Mouse (Mus musculus): ENCODE measurements around the gene Pgbd5. TPM values are rescaled to one million over a fixed set of nuclear protein-coding genes. Genes with fewer than 3 reads are reported as not detected.

Pgbd5 gene
- polyA plus RNA-seq, 1 experiment from 2014 or later = 1.9 TPM

DNA sequence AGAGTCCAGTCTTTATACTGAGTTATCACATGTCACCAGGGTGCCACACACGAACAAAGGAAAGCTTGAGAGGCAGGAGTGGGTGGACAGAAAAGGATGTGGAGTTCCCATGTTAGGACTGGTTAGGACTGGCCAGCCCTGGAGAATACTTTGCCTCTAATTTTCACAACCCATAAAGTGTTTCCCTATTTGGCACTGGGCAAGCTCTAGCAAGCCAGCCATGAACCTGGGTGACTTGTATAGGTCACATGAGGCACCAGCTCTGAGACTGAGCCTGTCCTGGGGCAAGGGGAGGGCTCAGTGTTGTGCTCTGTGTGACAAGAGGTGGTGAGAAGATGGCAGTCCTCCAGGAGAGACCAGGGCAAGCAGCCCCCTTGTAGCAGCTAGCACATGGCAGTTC is 91.4 kb downstream of the Pgbd5 start:
- H3K4me2 ChIP-seq (ENCODE audit: low read depth, low read length) = no peak overlapping the region
- WGBS = 31% methylated on average over 1 of the region's 1 CpGs
- no peak overlapping the region for H3K27ac ChIP-seq (ENCODE audit: low read length)
- H3K4me3 ChIP-seq (replicated peaks; ENCODE audit: low read length) = no peak overlapping the region
- H3K9me3 ChIP-seq (replicated peaks; ENCODE audit: control insufficient read depth, low read length) = no peaks in the 10 kb centered on the region
- H3K9ac ChIP-seq (ENCODE audit: low read length) = no peak overlapping the region
- H3K36me3 ChIP-seq (ENCODE audit: control insufficient read depth, insufficient read depth, low read length) = no peaks in the 10 kb centered on the region; the same call in 1 of the 2 replicates
- H3K4me1 ChIP-seq (ENCODE audit: control insufficient read depth, insufficient read depth, low read length) = no peaks in the 10 kb centered on the region
- ATAC-seq (ENCODE audit: insufficient read depth, low FRiP score) = no peak
- H3K27me3 ChIP-seq (ENCODE audit: control insufficient read depth, insufficient read depth, low read length) = no peaks in the 10 kb centered on the region

GRCm38 (mm10) chr8:124346852-124347523 is 92.5 kb downstream of the Pgbd5 start:
- Histone ChIP-seq H3K27me3 (ENCODE audit: control insufficient read depth, insufficient read depth, low read length) (no peaks in the 10 kb centered on the region), H3K9me3 (replicated peaks; ENCODE audit: control insufficient read depth, low read length) (no peaks in the 10 kb centered on the region), H3K36me3 (ENCODE audit: control insufficient read depth, insufficient read depth, low read length) (no peaks in the 10 kb centered on the region; the same call in 1 of the 2 replicates), H3K4me1 (ENCODE audit: control insufficient read depth, insufficient read depth, low read length) (no peaks in the 10 kb centered on the region), H3K4me2 (ENCODE audit: low read depth, low read length) (no peak overlapping the region), H3K27ac (ENCODE audit: low read length) (no peak overlapping the region), H3K9ac (ENCODE audit: low read length) (no peak overlapping the region), H3K4me3 (replicated peaks; ENCODE audit: low read length) (no peak overlapping the region)
- 42% methylated on average over 19 of the region's 19 CpGs for WGBS
- ATAC-seq (ENCODE audit: insufficient read depth, low FRiP score) = peak; percentile 56

- Histone ChIP-seq H3K4me1 (ENCODE audit: control insufficient read depth, insufficient read depth, low read length) (no peaks in the 10 kb centered on the region), H3K9ac (ENCODE audit: low read length) (no peak overlapping the region), H3K27ac (ENCODE audit: low read length) (no peak overlapping the region), H3K9me3 (replicated peaks; ENCODE audit: control insufficient read depth, low read length) (no peaks in the 10 kb centered on the region), H3K36me3 (ENCODE audit: control insufficient read depth, insufficient read depth, low read length) (no peaks in the 10 kb centered on the region; the same call in 1 of the 2 replicates), H3K4me3 (replicated peaks; ENCODE audit: low read length) (no peak overlapping the region), H3K4me2 (ENCODE audit: low read depth, low read length) (no peak overlapping the region), H3K27me3 (ENCODE audit: control insufficient read depth, insufficient read depth, low read length) (no peaks in the 10 kb centered on the region)
- WGBS = 68% methylated on average over 10 of the region's 10 CpGs
- ATAC-seq (ENCODE audit: insufficient read depth, low FRiP score) = no peak
Measured at GRCm38 (mm10) chr8:124345098-124345497, 94.4 kb downstream of the Pgbd5 start.

DNA sequence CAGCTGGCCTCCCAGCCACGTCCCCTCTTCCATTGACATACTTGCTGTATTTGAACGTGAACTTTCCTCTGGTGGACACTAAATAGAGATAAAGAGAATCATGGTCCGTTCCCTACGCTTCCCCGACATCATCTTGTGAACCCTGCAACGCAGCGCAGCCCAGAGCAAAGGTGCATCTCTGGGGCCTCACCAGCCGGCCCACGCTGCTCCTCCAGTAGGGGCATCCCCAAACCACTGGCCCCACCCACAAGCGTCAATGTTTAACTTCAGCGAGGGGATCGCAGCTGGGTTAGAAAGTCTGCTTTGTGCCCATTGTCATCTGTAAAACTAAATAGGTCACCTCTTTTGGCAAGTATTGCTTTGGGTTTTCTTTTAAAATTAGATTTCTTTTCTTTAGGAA is 95.5 kb downstream of the Pgbd5 start:
- no peaks in the 10 kb centered on the region for H3K9me3 ChIP-seq (replicated peaks; ENCODE audit: control insufficient read depth, low read length)
- 70% methylated on average over 12 of the region's 12 CpGs for WGBS
- H3K4me3 ChIP-seq (replicated peaks; ENCODE audit: low read length) = no peak overlapping the region
- no peaks in the 10 kb centered on the region for H3K4me1 ChIP-seq (ENCODE audit: control insufficient read depth, insufficient read depth, low read length)
- no peak for ATAC-seq (ENCODE audit: insufficient read depth, low FRiP score)
- H3K9ac ChIP-seq (ENCODE audit: low read length) = no peak overlapping the region
- H3K4me2 ChIP-seq (ENCODE audit: low read depth, low read length) = no peak overlapping the region
- H3K36me3 ChIP-seq (ENCODE audit: control insufficient read depth, insufficient read depth, low read length) = no peaks in the 10 kb centered on the region; the same call in 1 of the 2 replicates
- H3K27me3 ChIP-seq (ENCODE audit: control insufficient read depth, insufficient read depth, low read length) = no peaks in the 10 kb centered on the region
- no peak overlapping the region for H3K27ac ChIP-seq (ENCODE audit: low read length)

- H3K4me1 ChIP-seq (ENCODE audit: control insufficient read depth, insufficient read depth, low read length) = no peaks in the 10 kb centered on the region
- H3K9me3 ChIP-seq (replicated peaks; ENCODE audit: control insufficient read depth, low read length) = no peaks in the 10 kb centered on the region
- WGBS = 92% methylated on average over 15 of the region's 15 CpGs
- peaks cover 6% of the 10 kb centered on the region; the same call in 1 of the 2 replicates for H3K36me3 ChIP-seq (ENCODE audit: control insufficient read depth, insufficient read depth, low read length)
- no peak overlapping the region for H3K9ac ChIP-seq (ENCODE audit: low read length)
- no peaks in the 10 kb centered on the region for H3K27me3 ChIP-seq (ENCODE audit: control insufficient read depth, insufficient read depth, low read length)
- no peak overlapping the region for H3K4me3 ChIP-seq (replicated peaks; ENCODE audit: low read length)
- no peak overlapping the region for H3K4me2 ChIP-seq (ENCODE audit: low read depth, low read length)
- H3K27ac ChIP-seq (ENCODE audit: low read length) = no peak overlapping the region
- no peak for ATAC-seq (ENCODE audit: insufficient read depth, low FRiP score)
Measured at GRCm38 (mm10) chr8:124343151-124343550, 96.3 kb downstream of the Pgbd5 start.

- ATAC-seq (ENCODE audit: insufficient read depth, low FRiP score) = no peak
- Histone ChIP-seq H3K9me3 (replicated peaks; ENCODE audit: control insufficient read depth, low read length) (no peaks in the 10 kb centered on the region), H3K4me1 (ENCODE audit: control insufficient read depth, insufficient read depth, low read length) (no peaks in the 10 kb centered on the region), H3K4me3 (replicated peaks; ENCODE audit: low read length) (no peak overlapping the region), H3K27ac (ENCODE audit: low read length) (no peak overlapping the region), H3K27me3 (ENCODE audit: control insufficient read depth, insufficient read depth, low read length) (no peaks in the 10 kb centered on the region), H3K36me3 (ENCODE audit: control insufficient read depth, insufficient read depth, low read length) (peaks cover 6% of the 10 kb centered on the region; the same call in 1 of the 2 replicates), H3K9ac (ENCODE audit: low read length) (no peak overlapping the region), H3K4me2 (ENCODE audit: low read depth, low read length) (no peak overlapping the region)
- WGBS = 80% methylated on average over 17 of the region's 17 CpGs
Measured at GRCm38 (mm10) chr8:124340360-124341068, 98.9 kb downstream of the Pgbd5 start.

DNA sequence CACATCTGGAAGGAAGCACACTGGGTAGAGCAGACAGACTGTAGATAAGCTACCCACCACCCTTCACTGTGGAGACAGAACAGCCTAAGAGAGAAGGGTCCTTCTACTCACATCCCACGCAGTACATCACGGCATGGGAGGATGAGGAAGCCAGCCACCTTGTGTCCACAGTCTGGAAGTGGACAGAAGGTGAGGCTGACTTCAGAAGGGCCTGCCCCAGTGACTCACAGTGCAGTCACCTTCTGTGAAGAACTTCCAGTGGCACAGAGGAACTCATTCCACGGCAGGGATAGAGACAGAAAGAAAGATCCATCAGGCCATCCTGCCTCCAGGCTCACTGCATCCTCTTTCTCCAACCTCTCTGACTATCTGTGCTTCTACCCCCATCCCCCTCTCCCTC is 99.7 kb downstream of the Pgbd5 start:
- Histone ChIP-seq H3K4me3 (replicated peaks; ENCODE audit: low read length) (no peak overlapping the region), H3K4me1 (ENCODE audit: control insufficient read depth, insufficient read depth, low read length) (no peaks in the 10 kb centered on the region), H3K36me3 (ENCODE audit: control insufficient read depth, insufficient read depth, low read length) (peaks cover 6% of the 10 kb centered on the region; the same call in 1 of the 2 replicates), H3K9me3 (replicated peaks; ENCODE audit: control insufficient read depth, low read length) (no peaks in the 10 kb centered on the region), H3K9ac (ENCODE audit: low read length) (no peak overlapping the region), H3K27me3 (ENCODE audit: control insufficient read depth, insufficient read depth, low read length) (no peaks in the 10 kb centered on the region), H3K4me2 (ENCODE audit: low read depth, low read length) (no peak overlapping the region), H3K27ac (ENCODE audit: low read length) (no peak overlapping the region)
- ATAC-seq (ENCODE audit: insufficient read depth, low FRiP score) = no peak
- 85% methylated on average over 3 of the region's 3 CpGs for WGBS

- WGBS = 95% methylated on average over 13 of the region's 13 CpGs
- Histone ChIP-seq H3K4me2 (ENCODE audit: low read depth, low read length) (no peak overlapping the region), H3K9ac (ENCODE audit: low read length) (no peak overlapping the region), H3K36me3 (ENCODE audit: control insufficient read depth, insufficient read depth, low read length) (peaks cover 11% of the 10 kb centered on the region; the same call in 1 of the 2 replicates), H3K4me1 (ENCODE audit: control insufficient read depth, insufficient read depth, low read length) (no peaks in the 10 kb centered on the region), H3K27me3 (ENCODE audit: control insufficient read depth, insufficient read depth, low read length) (no peaks in the 10 kb centered on the region), H3K4me3 (replicated peaks; ENCODE audit: low read length) (no peak overlapping the region), H3K27ac (ENCODE audit: low read length) (no peak overlapping the region), H3K9me3 (replicated peaks; ENCODE audit: control insufficient read depth, low read length) (no peaks in the 10 kb centered on the region)
- no peak for ATAC-seq (ENCODE audit: insufficient read depth, low FRiP score)
Measured at GRCm38 (mm10) chr8:124336302-124336701, 103.2 kb downstream of the Pgbd5 start.

DNA sequence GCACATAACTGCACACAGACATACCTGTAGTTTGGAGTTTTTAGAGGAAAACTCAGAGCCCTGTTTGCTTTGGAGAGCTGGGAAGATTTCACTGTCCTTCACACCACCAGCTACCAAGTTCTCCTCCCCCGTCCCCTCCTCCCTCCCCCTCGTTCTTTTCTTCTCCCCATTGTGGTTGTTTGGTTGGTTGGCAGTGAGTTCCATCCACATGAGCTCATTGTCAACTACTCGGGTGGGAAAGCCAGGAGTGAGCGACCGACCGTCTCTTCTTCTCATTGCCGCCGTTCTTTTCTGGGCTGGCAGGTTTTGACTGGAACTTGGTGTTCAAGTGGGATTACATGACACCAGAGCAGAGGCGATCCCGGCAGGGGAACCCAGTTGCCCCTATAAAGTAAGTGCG is 107.8 kb downstream of the Pgbd5 start:
- H3K9ac ChIP-seq (ENCODE audit: low read length) = no peak overlapping the region
- no peak overlapping the region for H3K4me3 ChIP-seq (replicated peaks; ENCODE audit: low read length)
- H3K36me3 ChIP-seq (ENCODE audit: control insufficient read depth, insufficient read depth, low read length) = peaks cover 9% of the 10 kb centered on the region; the same call in 1 of the 2 replicates
- ATAC-seq (ENCODE audit: insufficient read depth, low FRiP score) = no peak
- H3K27ac ChIP-seq (ENCODE audit: low read length) = no peak overlapping the region
- no peaks in the 10 kb centered on the region for H3K4me1 ChIP-seq (ENCODE audit: control insufficient read depth, insufficient read depth, low read length)
- WGBS = 80% methylated on average over 11 of the region's 11 CpGs
- no peaks in the 10 kb centered on the region for H3K27me3 ChIP-seq (ENCODE audit: control insufficient read depth, insufficient read depth, low read length)
- H3K9me3 ChIP-seq (replicated peaks; ENCODE audit: control insufficient read depth, low read length) = no peaks in the 10 kb centered on the region
- H3K4me2 ChIP-seq (ENCODE audit: low read depth, low read length) = no peak overlapping the region

Data from stomach, embryonic 16.5 days (tissue).